Mouse (Mus musculus) heart, embryonic 12.5 days (tissue): Measurements from ENCODE around the gene Gclm. TPM values are rescaled to one million over a fixed set of nuclear protein-coding genes. Genes with fewer than 3 reads are reported as not detected.
"Not testable (repeated sequence)": the region's sequence is repeated elsewhere in the genome, so short reads cannot be mapped to it uniquely, and the experiment has no call there.

Experiments
- ATAC-seq: fragments of 200-750 bp; cut with Nextera tagmentation; 2 replicates; pipeline ENCODE4 v1.8.0; 2017; ENCODE audit warnings: moderate TSS enrichment, moderate library complexity; ENCODE audit not compliant: insufficient number of reproducible peaks, low FRiP score
- H3K27ac ChIP-seq: fragments of 300-500 bp; sonication (generic); 2 replicates; pipeline ENCODE4 v1.5.1; 2016; ENCODE audit warnings: mild to moderate bottlenecking, moderate library complexity; ENCODE audit not compliant: poor library complexity, severe bottlenecking
- H3K27me3 ChIP-seq: fragments of 300-500 bp; sonication (generic); replicated peaks from 2 replicates; pipeline ENCODE4 v1.6.1; 2016; ENCODE audit warnings: mild to moderate bottlenecking, moderate library complexity
- H3K36me3 ChIP-seq: fragments of 300-500 bp; sonication (generic); 2 replicates; pipeline ENCODE4 v1.6.1; 2016; ENCODE audit warnings: mild to moderate bottlenecking, moderate library complexity
- H3K4me1 ChIP-seq: fragments of 300-500 bp; sonication (generic); replicated peaks from 2 replicates; pipeline ENCODE4 v1.6.1; 2016; ENCODE audit warnings: mild to moderate bottlenecking
- H3K4me2 ChIP-seq: fragments of 300-500 bp; sonication (generic); 2 replicates; pipeline ENCODE4 v1.6.1; 2016; ENCODE audit warnings: mild to moderate bottlenecking, moderate library complexity
- H3K4me3 ChIP-seq: fragments of 300-500 bp; sonication (generic); 2 replicates; pipeline ENCODE4 v1.5.1; 2016; ENCODE audit warnings: mild to moderate bottlenecking
- H3K9ac ChIP-seq: fragments of 300-500 bp; sonication (generic); 2 replicates; pipeline ENCODE4 v1.6.1; 2016; ENCODE audit warnings: mild to moderate bottlenecking, moderate library complexity
- H3K9me3 ChIP-seq: fragments of 300-500 bp; sonication (generic); replicated peaks from 2 replicates; pipeline ENCODE4 v1.6.1; 2016; ENCODE audit warnings: mild to moderate bottlenecking, moderate library complexity
- WGBS: fragments of 180-500 bp; shearing (Covaris S2); methylation state at CpG from one replicate; pipeline ENCODE4 v1.1.7; 2016; 5-methylcytosine and 5-hydroxymethylcytosine counted together
- polyA plus RNA-seq: library from polyadenylated mRNA; unstranded; fragments of >200 nt; fragmentation: Nextera tagmentation; extraction: Ambion mirVana; gene quantifications from 2 replicates; pipeline ENCODE4 v1.2.1, GENCODE M21; 2016

Gclm gene
- polyA plus RNA-seq, 1 experiment from 2014 or later: 122 TPM

GRCm38 (mm10) chr3:122206279-122207070 is 38.9 kb upstream of the Gclm start:
- H3K9me3 ChIP-seq: no peaks in the 10 kb centered on the region
- peaks cover 9% of the 10 kb centered on the region; the same call in 1 of the 2 replicates for H3K4me1 ChIP-seq
- H3K4me3 ChIP-seq: no peak overlapping the region
- no peaks in the 10 kb centered on the region for H3K36me3 ChIP-seq
- no peaks in the 10 kb centered on the region for H3K27me3 ChIP-seq
- H3K4me2 ChIP-seq: no peak overlapping the region
- H3K9ac ChIP-seq: no peak overlapping the region
- no peak for ATAC-seq
- 64% methylated on average over 8 of the region's 8 CpGs for WGBS
- H3K27ac ChIP-seq: no peak overlapping the region

DNA sequence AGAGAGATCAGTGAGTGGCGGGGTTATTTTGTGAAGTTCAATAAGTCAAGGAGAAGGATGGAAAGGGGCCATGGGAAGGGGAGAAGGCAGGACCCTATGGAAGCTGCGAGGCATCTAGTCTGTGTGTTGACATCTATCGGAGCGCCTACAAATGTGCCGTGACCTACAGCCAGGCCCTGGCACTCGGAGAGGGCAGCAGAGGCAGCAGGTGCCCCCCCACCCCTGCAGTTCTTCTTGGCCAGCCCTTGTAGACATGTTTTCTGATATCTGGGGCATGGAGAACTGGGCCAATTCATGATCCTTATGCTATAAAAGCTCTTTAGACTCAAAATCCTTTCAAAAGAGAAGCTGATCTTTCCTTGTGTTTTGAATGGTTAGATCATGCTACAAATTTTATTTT is 37.6 kb upstream of the Gclm start:
- H3K27ac ChIP-seq: no peak overlapping the region
- 0 out of 2 replicates have a peak, but pooled peaks cover 3% of the 10 kb centered on the region for H3K4me1 ChIP-seq
- H3K4me2 ChIP-seq: no peak overlapping the region
- 90% methylated on average over 6 of the region's 6 CpGs for WGBS
- H3K27me3 ChIP-seq: no peaks in the 10 kb centered on the region
- no peak overlapping the region for H3K4me3 ChIP-seq
- no peak overlapping the region for H3K9ac ChIP-seq
- H3K36me3 ChIP-seq: no peaks in the 10 kb centered on the region
- H3K9me3 ChIP-seq: no peaks in the 10 kb centered on the region
- no peak for ATAC-seq

DNA sequence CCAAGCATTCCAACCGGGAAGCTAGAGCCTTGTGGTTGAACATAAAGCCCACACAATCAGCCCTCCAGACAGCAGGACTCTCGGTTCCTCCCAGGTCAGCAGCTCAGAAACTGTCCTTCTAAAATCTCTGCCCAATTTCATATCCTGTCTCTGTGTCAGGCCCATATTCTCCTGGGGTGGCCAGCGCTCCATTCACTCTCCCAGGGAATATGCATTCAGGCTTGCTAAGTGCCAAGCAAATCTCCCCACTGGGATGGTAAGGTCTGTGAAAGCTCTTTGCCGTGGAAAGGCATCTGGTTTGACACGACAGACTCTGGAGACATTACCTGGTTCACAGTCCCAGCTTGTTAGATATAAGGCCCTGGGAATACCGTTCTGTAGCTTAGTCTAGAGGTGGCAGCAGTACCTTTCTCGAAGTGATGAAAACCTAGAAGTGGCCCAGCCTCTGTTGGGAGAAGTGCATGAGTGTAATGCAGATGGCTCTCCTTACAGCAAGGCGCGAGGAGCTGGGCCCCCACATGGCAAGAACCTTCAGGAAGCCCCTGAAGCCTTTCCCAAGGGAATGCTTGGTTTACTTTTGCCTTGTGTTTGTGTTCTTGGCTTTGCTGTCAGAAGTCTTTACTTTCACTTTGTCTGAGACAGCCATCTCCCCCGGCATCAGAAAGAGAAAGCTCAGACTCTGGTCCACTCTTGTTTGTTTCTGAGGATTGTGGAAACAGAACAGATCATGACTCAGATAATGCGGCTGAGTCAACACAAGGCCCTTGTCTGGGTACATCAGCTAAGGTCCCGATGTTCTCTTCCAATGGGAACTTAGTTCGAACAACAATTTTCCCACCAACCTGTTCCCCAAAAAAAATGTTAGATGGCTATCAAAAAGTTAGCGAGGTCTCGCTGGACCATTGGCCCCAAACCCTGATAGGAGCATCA is 36.8 kb upstream of the Gclm start:
- Histone ChIP-seq H3K4me2 (0 out of 2 replicates have a peak overlapping the region, but pooled peaks have one; percentile 23), H3K27me3 (no peaks in the 10 kb centered on the region), H3K9ac (no peak overlapping the region), H3K27ac (no peak overlapping the region), H3K9me3 (no peaks in the 10 kb centered on the region), H3K36me3 (no peaks in the 10 kb centered on the region), H3K4me1 (0 out of 2 replicates have a peak, but pooled peaks cover 3% of the 10 kb centered on the region), H3K4me3 (no peak overlapping the region)
- no peak for ATAC-seq
- 66% methylated on average over 15 of the region's 15 CpGs for WGBS

DNA sequence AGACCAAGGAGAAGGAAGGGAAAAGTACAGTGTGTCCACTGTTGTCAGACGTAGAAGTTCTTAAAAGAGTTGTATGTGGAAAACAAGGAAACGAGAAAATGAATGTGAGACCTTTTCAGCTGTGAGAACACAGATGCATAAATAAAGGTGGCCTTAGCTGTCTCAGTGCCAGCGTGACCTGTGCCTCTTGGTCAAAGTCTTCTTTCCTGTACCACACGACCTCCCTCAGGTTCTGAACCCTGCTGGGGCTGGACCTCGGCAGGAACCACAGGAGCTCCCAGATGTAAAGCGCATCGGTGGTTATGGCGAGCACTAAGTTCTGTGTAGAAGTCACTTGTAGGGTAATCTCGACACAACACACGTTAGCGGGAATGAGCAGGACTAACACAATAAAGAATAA is 35.8 kb upstream of the Gclm start:
- no peak overlapping the region for H3K4me3 ChIP-seq
- no peak overlapping the region for H3K9ac ChIP-seq
- no peak overlapping the region for H3K4me2 ChIP-seq
- WGBS: 84% methylated on average over 11 of the region's 11 CpGs
- H3K4me1 ChIP-seq: 0 out of 2 replicates have a peak, but pooled peaks cover 3% of the 10 kb centered on the region
- no peaks in the 10 kb centered on the region for H3K27me3 ChIP-seq
- no peak overlapping the region for H3K27ac ChIP-seq
- no peaks in the 10 kb centered on the region for H3K36me3 ChIP-seq
- no peak for ATAC-seq
- H3K9me3 ChIP-seq: no peaks in the 10 kb centered on the region

DNA sequence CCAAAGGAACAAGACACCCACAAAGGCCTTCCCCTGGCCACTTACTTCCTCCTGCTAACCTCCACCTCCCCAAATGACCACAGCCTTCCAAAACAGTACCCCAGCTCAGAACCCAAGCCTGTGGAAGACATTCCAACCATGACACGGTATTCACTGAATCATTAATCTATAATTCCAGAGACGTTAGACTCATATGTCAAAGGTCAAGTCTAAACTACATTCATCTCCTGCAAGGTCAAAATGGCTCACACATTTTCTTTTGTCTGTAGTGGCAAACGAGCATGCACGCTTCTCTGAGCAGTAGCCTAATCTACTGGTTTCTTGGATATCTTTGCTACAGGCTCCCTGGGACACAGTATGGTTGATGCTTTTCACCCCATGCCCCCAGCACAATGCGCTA is 34.9 kb upstream of the Gclm start:
- Histone ChIP-seq H3K9me3 (no peaks in the 10 kb centered on the region), H3K4me1 (0 out of 2 replicates have a peak, but pooled peaks cover 3% of the 10 kb centered on the region), H3K27me3 (no peaks in the 10 kb centered on the region), H3K4me3 (no peak overlapping the region), H3K27ac (no peak overlapping the region), H3K36me3 (no peaks in the 10 kb centered on the region), H3K9ac (no peak overlapping the region), H3K4me2 (no peak overlapping the region)
- 75% methylated on average over 5 of the region's 5 CpGs for WGBS
- ATAC-seq: no peak

DNA sequence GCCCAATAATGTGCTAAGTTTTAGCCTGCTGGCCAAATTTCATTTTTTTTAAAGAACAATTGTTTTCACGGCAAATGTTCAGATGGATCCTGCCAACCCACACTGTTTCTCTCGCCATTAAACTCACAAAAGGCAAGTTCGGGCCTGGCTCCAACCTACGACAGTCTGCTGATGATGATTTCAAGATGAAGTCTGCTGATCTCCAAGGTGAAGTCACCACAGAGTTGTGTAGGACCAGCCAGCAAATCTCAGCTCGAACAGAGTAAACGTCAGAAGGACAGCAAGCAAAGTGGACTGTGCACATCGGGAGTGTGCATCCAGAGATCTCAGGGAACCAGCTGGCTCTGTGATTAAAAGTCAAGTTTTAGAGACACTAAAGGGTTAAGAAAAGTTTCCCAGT is 34.5 kb upstream of the Gclm start:
- no peak overlapping the region for H3K4me3 ChIP-seq
- no peaks in the 10 kb centered on the region for H3K9me3 ChIP-seq
- no peak for ATAC-seq
- H3K9ac ChIP-seq: no peak overlapping the region
- no peaks in the 10 kb centered on the region for H3K27me3 ChIP-seq
- 0 out of 2 replicates have a peak, but pooled peaks cover 3% of the 10 kb centered on the region for H3K4me1 ChIP-seq
- WGBS: 89% methylated on average over 7 of the region's 7 CpGs
- H3K27ac ChIP-seq: no peak overlapping the region
- no peak overlapping the region for H3K4me2 ChIP-seq
- H3K36me3 ChIP-seq: no peaks in the 10 kb centered on the region

GRCm38 (mm10) chr3:122211446-122212125 is 33.8 kb upstream of the Gclm start:
- Histone ChIP-seq H3K36me3 (no peaks in the 10 kb centered on the region), H3K4me3 (no peak overlapping the region), H3K27me3 (no peaks in the 10 kb centered on the region), H3K4me1 (0 out of 2 replicates have a peak, but pooled peaks cover 3% of the 10 kb centered on the region), H3K4me2 (no peak overlapping the region), H3K9ac (no peak overlapping the region), H3K9me3 (no peaks in the 10 kb centered on the region), H3K27ac (no peak overlapping the region)
- no peak for ATAC-seq
- WGBS: 66% methylated on average over 13 of the region's 13 CpGs

GRCm38 (mm10) chr3:122221240-122222036 is 23.9 kb upstream of the Gclm start:
- Histone ChIP-seq H3K27me3 (no peaks in the 10 kb centered on the region), H3K9me3 (no peaks in the 10 kb centered on the region), H3K27ac (no peak overlapping the region), H3K4me3 (no peak overlapping the region), H3K9ac (no peak overlapping the region), H3K4me1 (no peaks in the 10 kb centered on the region), H3K4me2 (no peak overlapping the region), H3K36me3 (no peaks in the 10 kb centered on the region)
- ATAC-seq: no peak
- 79% methylated on average over 3 of the region's 3 CpGs for WGBS

DNA sequence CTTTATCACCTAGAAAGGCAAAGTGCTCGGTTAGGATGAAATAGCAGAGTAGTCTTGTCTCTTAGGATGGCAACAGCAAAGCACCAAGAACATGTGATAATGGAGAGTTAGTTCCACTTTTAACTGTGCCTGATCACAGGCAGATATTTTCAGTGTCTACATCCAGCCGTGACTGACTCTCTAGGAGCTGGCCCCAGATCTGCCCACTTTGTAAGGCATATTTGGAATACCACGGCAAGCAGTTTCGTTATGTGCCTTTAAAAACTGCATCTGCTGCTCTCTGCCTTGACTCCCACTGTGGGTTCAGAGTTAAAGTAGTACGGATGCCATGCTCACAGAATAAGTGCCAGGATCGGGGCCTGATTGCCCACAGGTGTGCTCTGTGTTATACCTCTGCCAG is 18.4 kb upstream of the Gclm start:
- not testable (repeated sequence) for H3K27ac ChIP-seq, H3K4me1 ChIP-seq, H3K27me3 ChIP-seq, H3K9me3 ChIP-seq, ATAC-seq, H3K4me3 ChIP-seq, H3K9ac ChIP-seq, H3K36me3 ChIP-seq
- H3K4me2 ChIP-seq: peak overlapping the region; percentile 50
- WGBS: 41% methylated on average over 6 of the region's 6 CpGs

DNA sequence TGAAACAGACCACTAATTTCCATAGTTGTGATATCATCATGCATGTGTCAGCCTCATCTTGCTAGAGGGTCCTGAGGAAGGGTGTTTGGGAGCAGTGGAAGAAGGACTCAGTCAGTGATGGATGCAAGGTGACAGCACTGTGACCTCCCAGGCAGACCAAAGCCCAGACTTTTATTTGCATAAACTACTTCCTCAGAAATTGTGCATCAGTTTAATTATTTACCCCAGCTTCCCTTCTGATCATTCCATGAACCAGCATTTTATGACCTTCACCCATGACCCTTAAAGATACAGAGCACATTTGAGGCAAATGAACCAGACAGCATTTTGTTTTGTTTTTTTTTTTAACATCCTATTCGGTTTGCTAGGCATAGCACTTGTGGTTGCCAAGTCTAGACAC is 9.6 kb upstream of the Gclm start:
- Histone ChIP-seq H3K4me1 (no peaks in the 10 kb centered on the region), H3K4me2 (no peak overlapping the region), H3K4me3 (no peak overlapping the region), H3K27ac (no peak overlapping the region), H3K36me3 (no peaks in the 10 kb centered on the region), H3K27me3 (no peaks in the 10 kb centered on the region), H3K9me3 (no peaks in the 10 kb centered on the region), H3K9ac (no peak overlapping the region)
- ATAC-seq: no peak
- 56% methylated on average over 1 of the region's 1 CpGs for WGBS
